Mouse (Mus musculus) liver, postnatal 0 days (tissue): ENCODE results near the gene Camkv. TPM values are rescaled to one million over a fixed set of nuclear protein-coding genes. Genes with fewer than 3 reads are reported as not detected.

Experiments used
- ATAC-seq: fragments of 200-750 bp; cut with Nextera tagmentation; 2 replicates; pipeline ENCODE4 v1.8.0; 2017; ENCODE audit warnings: mild to moderate bottlenecking, moderate library complexity
- DNase-seq: peaks from one replicate; pipeline ENCODE4 v3.0.0-alpha.2; 2016
- H3K27ac ChIP-seq: fragments of 300-500 bp; sonication (generic); 2 replicates; pipeline ENCODE4 v1.5.1; 2014; ENCODE audit warnings: antibody characterized with exemption, moderate library complexity, mild to moderate bottlenecking, low read depth
- H3K27me3 ChIP-seq: fragments of 300-500 bp; sonication (generic); 2 replicates; pipeline ENCODE4 v1.6.1; 2014; ENCODE audit warnings: low read length, control low read depth, mixed read lengths; ENCODE audit not compliant: insufficient read depth
- H3K36me3 ChIP-seq: fragments of 300-500 bp; sonication (generic); replicated peaks from 2 replicates; pipeline ENCODE4 v1.6.1; 2014; ENCODE audit warnings: mild to moderate bottlenecking, control low read depth, low read length, moderate library complexity, mixed read lengths; ENCODE audit not compliant: insufficient read depth
- H3K4me1 ChIP-seq: fragments of 300-500 bp; sonication (generic); 2 replicates; pipeline ENCODE4 v1.6.1; 2014; ENCODE audit warnings: antibody characterized with exemption, mild to moderate bottlenecking, control low read depth; ENCODE audit not compliant: insufficient read depth
- H3K4me2 ChIP-seq: fragments of 300-500 bp; sonication (generic); 2 replicates; pipeline ENCODE4 v1.6.1; 2014; ENCODE audit warnings: low read depth, mild to moderate bottlenecking, low read length, moderate library complexity, mixed read lengths
- H3K4me3 ChIP-seq: fragments of 300-500 bp; sonication (generic); 2 replicates; pipeline ENCODE4 v1.5.1; 2014; ENCODE audit warnings: low read depth, low read length
- H3K9ac ChIP-seq: fragments of 300-500 bp; sonication (generic); replicated peaks from 2 replicates; pipeline ENCODE4 v1.6.1; 2014; ENCODE audit warnings: mild to moderate bottlenecking, moderate library complexity
- H3K9me3 ChIP-seq: fragments of 300-500 bp; sonication (generic); 2 replicates; pipeline ENCODE4 v1.6.1; 2016; ENCODE audit warnings: mild to moderate bottlenecking, control low read depth, low read length, mixed read lengths
- CTCF ChIP-seq: sonication (generic); IDR thresholded peaks from 2 replicates; pipeline ENCODE4 v1.5.1; 2016; ENCODE audit warnings: antibody characterized with exemption, low read depth
- EP300 ChIP-seq: IDR thresholded peaks from 2 replicates; pipeline ENCODE4 v1.6.1; 2016; ENCODE audit warnings: antibody characterized with exemption, low read depth, mild to moderate bottlenecking
- WGBS: fragments of 180-500 bp; shearing (Covaris S2); extraction: QIAGEN DNeasy Blood & Tissue Kit; methylation state at CpG from one replicate; pipeline ENCODE4 v1.1.7; 2014; ENCODE audit not compliant: insufficient replicate concordance; 5-methylcytosine and 5-hydroxymethylcytosine counted together
- polyA plus RNA-seq: library from polyadenylated mRNA; unstranded; fragments of >200 nt; fragmentation: Nextera tagmentation; extraction: Ambion mirVana; gene quantifications from 2 replicates; pipeline ENCODE4 v1.2.1, GENCODE M21; 2015

The Camkv gene
- polyA plus RNA-seq, 1 experiment from 2014 or later = 0.09 TPM

DNA sequence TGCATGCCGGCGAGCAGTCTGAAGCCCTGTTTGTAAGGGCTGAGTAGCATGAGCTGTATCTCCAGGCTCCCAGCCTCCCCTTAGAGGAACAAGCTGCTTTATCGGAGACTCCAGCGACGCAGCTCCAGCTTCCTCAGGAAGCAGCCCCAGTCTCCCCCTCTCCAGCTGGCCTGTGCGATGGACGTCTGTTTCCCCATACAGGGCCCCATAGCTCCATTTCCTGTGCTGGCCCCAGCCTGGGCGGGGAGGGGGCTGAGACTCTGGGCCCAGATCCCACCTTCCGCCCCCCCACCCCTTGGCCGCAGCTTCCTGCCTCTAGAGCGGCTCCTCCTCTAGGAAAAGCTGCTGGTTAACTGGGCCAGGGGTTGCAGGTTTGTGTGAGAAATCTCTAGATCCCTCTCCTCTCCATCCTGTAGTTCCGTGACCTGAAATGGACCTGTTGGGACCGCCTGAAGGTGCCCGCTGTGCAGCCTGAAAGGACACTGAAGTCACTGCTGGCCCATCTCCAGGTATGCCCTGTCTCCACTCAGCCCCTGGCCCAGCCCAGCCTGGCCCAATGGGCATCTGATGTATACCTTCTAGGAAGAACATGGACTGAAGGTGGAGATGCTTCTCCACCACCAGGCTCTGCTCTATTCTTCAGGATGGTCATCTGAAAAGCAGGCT is 47.3 kb downstream of the Camkv start, which contains the start of gene Gm20661:
Gm20661 (plus strand) TSS at position 378 of the 666 bp plus-strand sequence.
- H3K36me3 ChIP-seq = peaks cover 60% of the 10 kb centered on the region
- WGBS = 16% methylated on average over 14 of the region's 14 CpGs
- H3K9me3 ChIP-seq = no peaks in the 10 kb centered on the region
- peaks cover 64% of the 10 kb centered on the region for H3K4me1 ChIP-seq
- ATAC-seq (peak; percentile 73), DNase-seq (peak; percentile 85)
- H3K27ac ChIP-seq = peak within 1 kb of the TSS; percentile 95
- H3K9ac ChIP-seq = peak within 1 kb of the TSS; percentile 83
- TF ChIP-seq EP300 (peak; percentile 94), CTCF (no peak)
- H3K27me3 ChIP-seq = no peaks in the 10 kb centered on the region
- peak within 1 kb of the TSS; percentile 63 for H3K4me3 ChIP-seq
- H3K4me2 ChIP-seq = peak within 1 kb of the TSS; percentile 87

DNA sequence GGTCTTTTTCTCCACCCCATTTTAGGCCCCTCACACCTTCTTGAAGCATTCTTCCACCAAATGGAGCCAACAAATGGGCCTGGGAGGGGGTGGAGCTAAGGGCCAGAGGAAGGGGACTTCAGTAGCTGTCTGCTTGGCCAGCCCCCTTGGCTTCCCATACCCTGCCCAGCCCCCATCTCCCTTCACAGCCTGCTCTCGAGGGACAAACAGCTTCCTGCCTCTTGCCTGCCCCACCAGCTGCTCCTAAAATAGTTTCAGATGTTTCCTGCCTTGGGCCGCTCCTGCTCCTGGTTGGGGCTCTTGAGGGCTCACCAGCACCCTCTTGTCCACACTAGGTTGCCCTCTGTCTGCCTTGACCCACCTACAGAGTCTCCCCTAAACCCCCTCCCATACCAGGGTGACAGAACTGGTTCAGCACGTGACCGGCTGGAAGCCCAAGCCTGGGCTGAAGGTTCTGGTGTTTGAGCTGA is 48.0 kb downstream of the Camkv start:
- DNase-seq (peak; percentile 77), ATAC-seq (no peak)
- Histone ChIP-seq H3K9ac (peak overlapping the region; percentile 83), H3K4me2 (peak overlapping the region; percentile 87), H3K9me3 (no peaks in the 10 kb centered on the region), H3K27me3 (no peaks in the 10 kb centered on the region), H3K27ac (peak overlapping the region; percentile 95), H3K4me1 (peaks cover 59% of the 10 kb centered on the region), H3K36me3 (peaks cover 54% of the 10 kb centered on the region), H3K4me3 (peak overlapping the region; percentile 63)
- WGBS = 19% methylated on average over 4 of the region's 4 CpGs
- TF ChIP-seq CTCF (no peak), EP300 (no peak)

DNA sequence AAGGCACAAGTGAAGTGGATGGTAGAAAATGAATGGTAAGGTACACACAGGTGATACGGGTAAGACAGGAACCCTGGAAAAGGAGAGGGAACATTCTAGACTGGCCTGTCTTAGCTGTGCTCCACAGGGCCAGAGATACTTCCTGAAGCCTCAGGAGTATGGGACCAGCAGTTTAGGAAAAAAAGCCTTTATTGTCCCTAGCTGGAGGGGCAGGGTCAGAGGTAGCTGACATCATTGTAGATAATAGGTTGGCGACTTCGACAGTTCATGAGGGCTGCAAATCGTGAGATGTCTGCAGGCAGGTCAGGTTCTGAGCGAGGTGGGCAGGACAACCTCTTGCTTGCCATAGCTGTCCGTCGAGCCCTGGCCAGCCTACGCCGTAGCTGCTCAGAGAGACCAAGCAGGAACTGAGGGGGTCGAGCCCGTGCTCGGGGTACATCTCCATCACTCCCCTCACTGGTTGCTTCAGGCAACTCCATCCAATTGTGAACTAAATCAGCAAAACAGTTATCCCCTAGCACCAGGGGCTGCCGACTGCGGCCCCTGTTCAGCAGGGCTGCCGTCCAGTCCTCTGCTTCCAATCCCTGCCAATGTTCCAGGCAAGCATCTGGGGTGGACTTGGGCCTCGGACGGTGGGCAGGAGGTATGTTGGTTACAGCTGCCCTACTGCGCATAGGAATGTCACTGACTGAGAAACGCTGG is 48.7 kb downstream of the Camkv start:
- TF ChIP-seq CTCF (no peak), EP300 (no peak)
- H3K27me3 ChIP-seq = no peaks in the 10 kb centered on the region
- H3K4me1 ChIP-seq = peaks cover 57% of the 10 kb centered on the region
- H3K27ac ChIP-seq = peak overlapping the region; percentile 95
- WGBS = 37% methylated on average over 19 of the region's 19 CpGs
- ATAC-seq = no peak
- peaks cover 47% of the 10 kb centered on the region for H3K36me3 ChIP-seq
- H3K4me3 ChIP-seq = peak overlapping the region; percentile 63
- H3K9ac ChIP-seq = peak overlapping the region; percentile 83
- H3K4me2 ChIP-seq = peak overlapping the region; percentile 87
- DNase-seq = peak; percentile 33
- H3K9me3 ChIP-seq = no peaks in the 10 kb centered on the region

DNA sequence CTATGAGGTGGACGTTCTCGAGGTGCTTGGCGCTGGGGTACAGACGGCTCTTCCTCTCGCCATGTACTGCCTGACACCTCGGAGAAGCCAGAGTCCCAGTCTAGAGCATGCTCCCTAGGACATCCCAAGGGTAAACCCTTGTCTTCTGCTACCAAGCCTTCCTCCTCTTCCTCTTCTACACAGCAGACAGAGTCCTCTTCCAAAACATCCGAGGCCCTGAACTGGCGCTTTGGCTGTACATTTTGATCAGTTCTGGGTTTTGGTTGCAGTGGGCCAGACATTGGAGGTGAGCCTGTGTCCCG is 49.2 kb downstream of the Camkv start:
- Histone ChIP-seq H3K36me3 (peaks cover 42% of the 10 kb centered on the region), H3K9me3 (no peaks in the 10 kb centered on the region), H3K9ac (peak overlapping the region; percentile 83), H3K27me3 (no peaks in the 10 kb centered on the region), H3K27ac (peak overlapping the region; percentile 95), H3K4me1 (peaks cover 57% of the 10 kb centered on the region), H3K4me3 (peak overlapping the region; percentile 63), H3K4me2 (peak overlapping the region; percentile 87)
- 29% methylated on average over 9 of the region's 9 CpGs for WGBS
- no peak for TF ChIP-seq CTCF
- no peak for TF ChIP-seq EP300
- no peak for ATAC-seq
- no peak for DNase-seq

DNA sequence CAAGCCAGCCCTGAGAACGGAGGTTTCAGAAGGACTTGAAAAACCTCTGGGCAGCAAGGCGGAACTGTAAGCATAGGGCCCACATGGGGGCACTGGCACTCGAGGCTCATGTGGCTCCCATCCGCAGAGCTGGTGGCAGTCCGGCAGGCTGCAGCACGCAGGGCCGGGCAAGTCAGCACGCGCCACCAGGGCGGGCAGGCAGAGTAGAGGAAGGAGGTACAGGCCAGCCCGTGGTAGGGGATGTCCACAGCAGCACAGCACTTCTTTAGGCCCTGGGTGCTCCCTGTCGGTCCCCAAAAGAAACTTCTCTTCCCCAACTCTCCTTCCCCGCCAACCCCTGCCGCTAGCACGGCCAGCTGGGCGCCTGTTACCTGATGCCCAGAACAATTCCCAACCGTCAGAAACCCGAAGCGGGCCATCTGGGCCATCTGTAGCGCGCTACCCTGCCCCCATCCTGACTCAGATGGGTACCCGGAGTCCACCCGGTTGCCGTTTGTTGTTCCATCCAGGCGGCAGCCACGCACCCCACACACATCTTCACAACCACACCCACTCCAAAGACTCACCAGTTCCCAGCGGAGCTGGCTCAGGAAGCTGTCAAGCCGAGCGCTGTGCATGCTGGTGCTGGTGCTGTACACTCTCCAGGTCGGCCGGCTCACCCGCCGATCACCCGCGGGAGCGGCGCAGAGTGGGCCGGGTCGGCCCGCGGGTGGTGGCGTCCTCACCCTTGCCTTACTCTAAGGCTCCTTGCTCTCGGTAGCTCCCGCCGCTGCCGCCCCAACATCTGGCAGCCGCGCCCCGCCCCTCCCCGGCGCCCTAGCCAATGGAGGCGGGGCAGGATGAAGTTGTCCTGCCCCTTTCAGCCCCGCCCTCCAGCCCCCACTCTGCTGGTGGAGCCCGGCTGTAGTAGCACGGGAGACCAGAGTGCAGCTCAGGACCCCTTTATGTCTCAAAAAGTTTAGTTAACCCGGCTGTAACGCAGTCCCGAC is 50.0 kb downstream of the Camkv start, which contains the start of gene Inka1:
Inka1 (minus strand) TSS at position 749 of the 989 bp plus-strand sequence.
- DNase-seq (peak; percentile 95), ATAC-seq (peak; percentile 73)
- Histone ChIP-seq H3K27ac (peak within 1 kb of the TSS; percentile 95), H3K4me2 (peak within 1 kb of the TSS; percentile 87), H3K36me3 (peaks cover 34% of the 10 kb centered on the region), H3K9me3 (no peaks in the 10 kb centered on the region), H3K4me3 (peak within 1 kb of the TSS; percentile 63), H3K9ac (peak within 1 kb of the TSS; percentile 83), H3K27me3 (no peaks in the 10 kb centered on the region), H3K4me1 (peaks cover 50% of the 10 kb centered on the region)
- WGBS = 3% methylated on average over 53 of the region's 58 CpGs
- TF ChIP-seq CTCF (peak; percentile 51), EP300 (no peak)
